Mouse (Mus musculus) heart, embryonic 11.5 days (tissue): Measurements from ENCODE around the gene Atp2b4. TPM values are rescaled to one million over a fixed set of nuclear protein-coding genes. Genes with fewer than 3 reads are reported as not detected.

Experiments used
- ATAC-seq: fragments of 200-750 bp; cut with Nextera tagmentation; replicated peaks from 2 replicates; pipeline ENCODE4 v1.8.0; 2017; ENCODE audit warnings: moderate library complexity; ENCODE audit not compliant: insufficient number of reproducible peaks, low FRiP score, low TSS enrichment
- H3K27ac ChIP-seq: fragments of 300-500 bp; sonication (generic); 2 replicates; pipeline ENCODE4 v1.5.1; 2014; ENCODE audit warnings: mild to moderate bottlenecking, low read depth, low read length
- H3K27me3 ChIP-seq: fragments of 300-500 bp; sonication (generic); 2 replicates; pipeline ENCODE4 v1.6.1; 2014; ENCODE audit warnings: mild to moderate bottlenecking, low read length, mixed read lengths; ENCODE audit not compliant: control insufficient read depth, insufficient read depth
- H3K36me3 ChIP-seq: fragments of 300-500 bp; sonication (generic); 2 replicates; pipeline ENCODE4 v1.6.1; 2014; ENCODE audit warnings: mild to moderate bottlenecking, low read length, moderate library complexity, mixed read lengths; ENCODE audit not compliant: control insufficient read depth, insufficient read depth
- H3K4me1 ChIP-seq: fragments of 300-500 bp; sonication (generic); 2 replicates; pipeline ENCODE4 v1.6.1; 2014; ENCODE audit warnings: low read length; ENCODE audit not compliant: control insufficient read depth, insufficient read depth
- H3K4me2 ChIP-seq: fragments of 300-500 bp; sonication (generic); 2 replicates; pipeline ENCODE4 v1.6.1; 2014; ENCODE audit warnings: mild to moderate bottlenecking, moderate library complexity
- H3K4me3 ChIP-seq: fragments of 300-500 bp; sonication (generic); 2 replicates; pipeline ENCODE4 v1.5.1; 2014; ENCODE audit warnings: low read depth, low read length
- H3K9ac ChIP-seq: fragments of 300-500 bp; sonication (generic); 2 replicates; pipeline ENCODE4 v1.6.1; 2014; ENCODE audit warnings: mild to moderate bottlenecking, low read depth, low read length, moderate library complexity
- H3K9me3 ChIP-seq: fragments of 300-500 bp; sonication (generic); replicated peaks from 2 replicates; pipeline ENCODE4 v1.6.1; 2016; ENCODE audit warnings: low read length; ENCODE audit not compliant: control insufficient read depth
- WGBS: fragments of 180-500 bp; shearing (Covaris S2); extraction: QIAGEN DNeasy Blood & Tissue Kit; methylation state at CpG from one replicate; pipeline ENCODE4 v1.1.7; 2014; ENCODE audit not compliant: insufficient replicate concordance; 5-methylcytosine and 5-hydroxymethylcytosine counted together
- polyA plus RNA-seq: library from polyadenylated mRNA; unstranded; fragments of >200 nt; fragmentation: Nextera tagmentation; extraction: Ambion mirVana; gene quantifications from 2 replicates; pipeline ENCODE4 v1.2.1, GENCODE M21; 2014

Atp2b4 gene
- polyA plus RNA-seq, 1 experiment from 2014 or later, result 35.6 TPM

GRCm38 (mm10) chr1:133735995-133736652, 64.7 kb downstream of the Atp2b4 start:
- Histone ChIP-seq H3K4me2 (peak overlapping the region; percentile 38), H3K36me3 (peaks cover 13% of the 10 kb centered on the region), H3K4me3 (no peak overlapping the region), H3K4me1 (peaks cover 4% of the 10 kb centered on the region), H3K9ac (peak overlapping the region; percentile 29; the same call in 1 of the 2 replicates), H3K27ac (no peak overlapping the region), H3K27me3 (no peaks in the 10 kb centered on the region), H3K9me3 (no peaks in the 10 kb centered on the region)
- ATAC-seq, result no peak
- WGBS, result 20% methylated on average over 17 of the region's 17 CpGs

GRCm38 (mm10) chr1:133732814-133733213, 68.0 kb downstream of the Atp2b4 start:
- Histone ChIP-seq H3K9ac (no peak overlapping the region), H3K9me3 (no peaks in the 10 kb centered on the region), H3K4me1 (peaks cover 4% of the 10 kb centered on the region), H3K36me3 (peaks cover 20% of the 10 kb centered on the region), H3K4me2 (no peak overlapping the region), H3K27ac (no peak overlapping the region), H3K4me3 (no peak overlapping the region), H3K27me3 (no peaks in the 10 kb centered on the region)
- WGBS, result 56% methylated on average over 11 of the region's 11 CpGs
- ATAC-seq, result no peak

GRCm38 (mm10) chr1:133728339-133728738, 72.5 kb downstream of the Atp2b4 start:
- no peak overlapping the region for H3K27ac ChIP-seq
- no peaks in the 10 kb centered on the region for H3K27me3 ChIP-seq
- WGBS, result 70% methylated on average over 7 of the region's 7 CpGs
- no peaks in the 10 kb centered on the region for H3K9me3 ChIP-seq
- no peak overlapping the region for H3K4me2 ChIP-seq
- H3K36me3 ChIP-seq, result peaks cover 17% of the 10 kb centered on the region
- no peaks in the 10 kb centered on the region for H3K4me1 ChIP-seq
- no peak overlapping the region for H3K4me3 ChIP-seq
- no peak for ATAC-seq
- H3K9ac ChIP-seq, result no peak overlapping the region

GRCm38 (mm10) chr1:133720342-133720741, 80.5 kb downstream of the Atp2b4 start:
- no peaks in the 10 kb centered on the region for H3K9me3 ChIP-seq
- H3K4me2 ChIP-seq, result no peak overlapping the region
- peaks cover 10% of the 10 kb centered on the region; the same call in 1 of the 2 replicates for H3K36me3 ChIP-seq
- no peak overlapping the region for H3K27ac ChIP-seq
- ATAC-seq, result no peak
- H3K4me1 ChIP-seq, result no peaks in the 10 kb centered on the region
- H3K4me3 ChIP-seq, result no peak overlapping the region
- H3K27me3 ChIP-seq, result no peaks in the 10 kb centered on the region
- 89% methylated on average over 7 of the region's 7 CpGs for WGBS
- H3K9ac ChIP-seq, result no peak overlapping the region

GRCm38 (mm10) chr1:133718786-133719185, 82.1 kb downstream of the Atp2b4 start:
- Histone ChIP-seq H3K36me3 (peaks cover 13% of the 10 kb centered on the region; the same call in 1 of the 2 replicates), H3K4me3 (no peak overlapping the region)

GRCm38 (mm10) chr1:133718296-133718695, 82.5 kb downstream of the Atp2b4 start:
- no peak overlapping the region for H3K9ac ChIP-seq
- no peaks in the 10 kb centered on the region for H3K27me3 ChIP-seq
- no peak overlapping the region for H3K4me2 ChIP-seq
- no peak overlapping the region for H3K4me3 ChIP-seq
- H3K9me3 ChIP-seq, result no peaks in the 10 kb centered on the region
- no peak overlapping the region for H3K27ac ChIP-seq
- no peak for ATAC-seq
- no peaks in the 10 kb centered on the region for H3K4me1 ChIP-seq
- WGBS, result 84% methylated on average over 3 of the region's 3 CpGs
- peaks cover 13% of the 10 kb centered on the region; the same call in 1 of the 2 replicates for H3K36me3 ChIP-seq

More at GRCm38 (mm10) chr1:133718786-133719185, 82.1 kb downstream of the Atp2b4 start:
- ATAC-seq, result no peak
- Histone ChIP-seq H3K27ac (no peak overlapping the region), H3K9me3 (no peaks in the 10 kb centered on the region), H3K4me2 (no peak overlapping the region), H3K27me3 (no peaks in the 10 kb centered on the region), H3K9ac (no peak overlapping the region), H3K4me1 (no peaks in the 10 kb centered on the region)
- WGBS, result 84% methylated on average over 8 of the region's 8 CpGs

GRCm38 (mm10) chr1:133716464-133716863, 84.4 kb downstream of the Atp2b4 start:
- WGBS, result 23% methylated on average over 7 of the region's 7 CpGs
- peaks cover 13% of the 10 kb centered on the region; the same call in 1 of the 2 replicates for H3K36me3 ChIP-seq
- ATAC-seq, result no peak
- no peak overlapping the region for H3K27ac ChIP-seq
- H3K9ac ChIP-seq, result no peak overlapping the region
- no peaks in the 10 kb centered on the region for H3K9me3 ChIP-seq
- no peak overlapping the region for H3K4me2 ChIP-seq
- no peaks in the 10 kb centered on the region for H3K4me1 ChIP-seq
- no peaks in the 10 kb centered on the region for H3K27me3 ChIP-seq
- H3K4me3 ChIP-seq, result no peak overlapping the region

- WGBS, result 47% methylated on average over 1 of the region's 1 CpGs
- Histone ChIP-seq H3K27me3 (no peaks in the 10 kb centered on the region), H3K36me3 (peaks cover 13% of the 10 kb centered on the region; the same call in 1 of the 2 replicates), H3K9me3 (no peaks in the 10 kb centered on the region), H3K9ac (no peak overlapping the region), H3K27ac (no peak overlapping the region), H3K4me1 (no peaks in the 10 kb centered on the region), H3K4me2 (no peak overlapping the region), H3K4me3 (no peak overlapping the region)
- ATAC-seq, result no peak
Observed at GRCm38 (mm10) chr1:133715191-133715590, 85.7 kb downstream of the Atp2b4 start.

- Histone ChIP-seq H3K4me2 (no peak overlapping the region), H3K27ac (no peak overlapping the region), H3K4me3 (no peak overlapping the region), H3K4me1 (no peaks in the 10 kb centered on the region), H3K36me3 (peaks cover 2% of the 10 kb centered on the region; the same call in 1 of the 2 replicates), H3K27me3 (no peaks in the 10 kb centered on the region), H3K9ac (no peak overlapping the region), H3K9me3 (no peaks in the 10 kb centered on the region)
- WGBS, result 41% methylated on average over 2 of the region's 2 CpGs
- ATAC-seq, result no peak
Observed at GRCm38 (mm10) chr1:133713009-133713370, 87.9 kb downstream of the Atp2b4 start.
